Mouse (Mus musculus): Measurements from ENCODE around the gene Ccdc6.

Gene Ccdc6

GRCm38 (mm10) chr10:70168396-70168795 lies 71.5 kb downstream of the Ccdc6 start:
- DNase-seq (ENCODE audit: low read depth, low spot score) = no peak

GRCm38 (mm10) chr10:70169044-70169443 lies 72.1 kb downstream of the Ccdc6 start:
- DNase-seq (ENCODE audit: low read depth, low spot score) = no peak

- no peak for DNase-seq (ENCODE audit: low read depth, low spot score)
Measured at GRCm38 (mm10) chr10:70173314-70173713, 76.4 kb downstream of the Ccdc6 start.

GRCm38 (mm10) chr10:70174494-70175190 lies 77.7 kb downstream of the Ccdc6 start:
- no peak for DNase-seq (ENCODE audit: low read depth, low spot score)

GRCm38 (mm10) chr10:70180727-70181126 lies 83.8 kb downstream of the Ccdc6 start:
- DNase-seq (ENCODE audit: low read depth, low spot score) = no peak

GRCm38 (mm10) chr10:70181279-70181972 lies 84.5 kb downstream of the Ccdc6 start:
- DNase-seq (ENCODE audit: low read depth, low spot score) = no peak

- no peak for DNase-seq (ENCODE audit: low read depth, low spot score)
Measured at GRCm38 (mm10) chr10:70183210-70184080, 86.5 kb downstream of the Ccdc6 start.

- DNase-seq (ENCODE audit: low read depth, low spot score) = no peak
Measured at GRCm38 (mm10) chr10:70186136-70186535, 89.2 kb downstream of the Ccdc6 start.

- DNase-seq (ENCODE audit: low read depth, low spot score) = no peak
Measured at GRCm38 (mm10) chr10:70186586-70186985, 89.7 kb downstream of the Ccdc6 start.

- no peak for DNase-seq (ENCODE audit: low read depth, low spot score)
Measured at GRCm38 (mm10) chr10:70189864-70190263, 92.9 kb downstream of the Ccdc6 start.

- DNase-seq (ENCODE audit: low read depth, low spot score) = no peak
Measured at GRCm38 (mm10) chr10:70194283-70194682, 97.4 kb downstream of the Ccdc6 start.

- no peak for DNase-seq (ENCODE audit: low read depth, low spot score)
Measured at GRCm38 (mm10) chr10:70195279-70195678, 98.4 kb downstream of the Ccdc6 start.

GRCm38 (mm10) chr10:70195786-70196185 lies 98.9 kb downstream of the Ccdc6 start:
- no peak for DNase-seq (ENCODE audit: low read depth, low spot score)

GRCm38 (mm10) chr10:70196666-70197065 lies 99.7 kb downstream of the Ccdc6 start:
- DNase-seq (ENCODE audit: low read depth, low spot score) = no peak

GRCm38 (mm10) chr10:70197601-70198000 lies 100.7 kb downstream of the Ccdc6 start:
- no peak for DNase-seq (ENCODE audit: low read depth, low spot score)

- no peak for DNase-seq (ENCODE audit: low read depth, low spot score)
Measured at GRCm38 (mm10) chr10:70198012-70198411, 101.1 kb downstream of the Ccdc6 start.

- DNase-seq (ENCODE audit: low read depth, low spot score) = no peak
Measured at GRCm38 (mm10) chr10:70198951-70199463, 102.1 kb downstream of the Ccdc6 start.

- DNase-seq (ENCODE audit: low read depth, low spot score) = no peak
Measured at GRCm38 (mm10) chr10:70199466-70200210, 102.7 kb downstream of the Ccdc6 start.

GRCm38 (mm10) chr10:70200889-70201500 lies 104.1 kb downstream of the Ccdc6 start:
- no peak for DNase-seq (ENCODE audit: low read depth, low spot score)

- DNase-seq (ENCODE audit: low read depth, low spot score) = no peak
Measured at GRCm38 (mm10) chr10:70204505-70205399, 107.8 kb downstream of the Ccdc6 start, which contains the start of gene Mrln. Mrln (plus strand) TSS chr10:70204664.
